Mouse (Mus musculus): Measurements from ENCODE around the gene Arhgap9.

The Arhgap9 gene

GRCm38 (mm10) chr10:127350594-127351284 lies 29.0 kb downstream of the Arhgap9 start:
- DNase-seq: peak; percentile 86

DNA sequence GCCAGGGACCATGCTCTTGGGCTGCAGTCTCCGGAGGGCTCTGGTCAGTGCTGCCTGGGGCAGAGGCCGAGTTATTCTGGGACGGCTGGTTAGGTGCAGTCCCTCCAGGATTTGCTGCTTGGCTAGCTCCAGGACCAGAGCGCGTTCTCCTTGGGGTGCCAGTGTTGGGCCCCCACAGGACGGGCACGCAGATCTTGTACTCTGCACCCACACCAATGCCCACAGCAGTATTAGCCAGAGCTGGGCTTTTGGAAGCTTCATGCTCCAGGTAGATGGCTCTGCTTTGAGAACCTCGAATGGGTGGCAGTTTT lies 29.5 kb downstream of the Arhgap9 start:
- DNase-seq: no peak

GRCm38 (mm10) chr10:127351719-127352118 lies 30.0 kb downstream of the Arhgap9 start:
- no peak for DNase-seq

DNA sequence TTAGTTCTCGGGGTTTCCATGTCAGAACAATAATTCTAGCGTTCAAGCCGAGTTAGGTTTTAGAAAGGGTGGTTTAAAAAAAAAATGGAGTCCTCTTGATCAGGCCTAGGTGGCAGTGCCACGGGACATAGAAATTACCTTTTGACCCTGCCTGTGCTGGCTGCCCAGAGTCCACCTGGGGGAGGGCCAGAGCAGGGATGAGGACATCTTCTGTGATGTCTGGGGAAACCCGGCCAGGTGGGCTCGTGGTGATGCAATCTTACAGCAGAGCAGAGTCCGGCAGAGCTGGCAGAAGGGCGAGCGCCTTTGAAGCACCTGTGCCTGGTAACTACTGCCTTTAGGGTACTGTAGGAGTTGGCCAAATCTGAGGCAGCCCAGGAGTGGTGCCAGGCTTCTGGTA lies 30.4 kb downstream of the Arhgap9 start:
- DNase-seq: no peak

DNA sequence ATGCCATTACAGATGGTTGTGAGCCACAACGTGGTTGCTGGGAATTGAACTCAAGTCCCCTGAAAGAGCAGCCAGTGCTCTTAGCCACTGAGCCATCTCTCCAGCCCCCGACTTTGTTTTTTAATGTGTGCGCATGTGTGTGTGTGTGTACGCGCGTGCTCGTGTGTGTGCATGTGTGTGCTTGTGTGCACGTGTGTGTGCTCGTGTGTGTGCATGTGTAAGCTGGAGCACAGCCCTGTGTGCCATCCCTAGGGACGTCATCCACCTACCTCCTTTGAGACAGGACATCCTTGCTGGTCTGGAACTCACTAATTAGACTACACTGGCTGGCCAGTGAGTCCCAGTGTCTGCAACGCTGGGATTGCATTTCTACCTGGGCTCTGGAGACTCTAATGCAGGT lies 31.0 kb downstream of the Arhgap9 start:
- DNase-seq: no peak

DNA sequence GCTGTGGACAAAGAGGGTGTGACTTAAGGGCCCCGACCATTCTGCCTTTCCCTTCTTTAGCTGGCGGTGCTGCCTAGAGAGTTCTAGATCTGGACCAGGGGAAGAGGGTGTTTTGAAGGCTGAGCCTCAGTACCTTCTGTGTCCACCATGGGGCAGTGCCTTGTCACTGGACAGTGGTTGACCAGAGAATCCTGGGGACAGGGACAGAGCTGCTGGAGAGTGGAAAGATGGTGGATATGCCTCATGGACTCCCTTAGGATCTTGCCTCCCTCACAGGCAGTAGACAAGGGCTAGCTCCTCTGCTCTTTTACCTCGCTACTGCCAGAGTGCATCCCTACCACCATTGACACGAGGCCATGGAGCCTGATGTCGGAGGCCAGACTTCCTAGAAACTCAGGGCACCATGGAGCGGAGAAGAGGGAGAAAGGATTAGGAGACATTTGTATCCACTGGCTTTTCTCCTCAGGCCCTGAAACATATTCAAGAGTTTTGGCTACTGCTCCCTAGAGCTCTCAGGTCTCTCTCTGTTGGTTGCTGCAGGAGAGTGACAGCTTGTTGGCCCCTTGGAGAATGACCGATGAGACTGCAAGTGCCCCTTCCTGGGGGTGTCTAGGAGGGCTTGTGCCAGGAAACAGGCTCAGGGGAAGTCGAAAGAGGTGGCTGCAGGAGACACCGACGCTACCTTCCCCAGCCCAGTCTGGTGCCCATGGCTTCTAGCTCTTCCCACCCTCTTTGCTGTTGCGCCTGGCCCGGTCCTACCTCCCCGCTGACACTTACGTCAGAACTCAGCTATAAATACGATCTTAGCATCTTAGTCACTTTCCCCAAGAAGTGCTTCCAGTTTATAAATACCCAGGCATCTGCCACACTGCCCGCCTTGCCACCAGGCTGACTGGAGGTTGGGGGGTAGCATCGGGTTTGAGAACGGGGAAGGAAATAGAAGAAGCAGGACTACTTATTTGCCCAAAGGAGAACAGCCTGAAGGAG lies 32.4 kb downstream of the Arhgap9 start, which contains the start of gene Inhbe:
Gene Inhbe, minus strand, starts transcription at position 503 of the 987 bp plus-strand sequence.
- DNase-seq: peak; percentile 26

DNA sequence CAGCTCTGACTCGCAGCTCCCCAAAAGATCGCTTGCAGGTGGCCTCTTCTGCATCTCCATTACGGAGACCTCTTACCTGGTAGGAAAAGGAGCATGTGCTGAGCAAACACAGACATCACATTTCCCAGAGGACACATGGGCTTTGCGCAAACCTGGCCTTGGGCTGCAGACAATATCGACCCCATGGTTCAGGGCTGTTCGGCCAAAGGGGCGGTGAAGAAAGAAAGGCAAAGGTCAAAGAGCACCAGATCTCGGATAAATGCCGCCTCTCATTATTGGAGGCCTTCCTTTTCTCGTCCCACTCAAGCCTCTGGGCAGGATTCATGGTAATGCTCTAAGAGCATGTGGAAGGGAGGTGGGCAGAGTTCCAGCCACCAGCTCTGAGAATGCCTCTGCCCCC lies 33.6 kb downstream of the Arhgap9 start:
- DNase-seq: no peak

GRCm38 (mm10) chr10:127360714-127361113 lies 39.0 kb downstream of the Arhgap9 start:
- DNase-seq: no peak

DNA sequence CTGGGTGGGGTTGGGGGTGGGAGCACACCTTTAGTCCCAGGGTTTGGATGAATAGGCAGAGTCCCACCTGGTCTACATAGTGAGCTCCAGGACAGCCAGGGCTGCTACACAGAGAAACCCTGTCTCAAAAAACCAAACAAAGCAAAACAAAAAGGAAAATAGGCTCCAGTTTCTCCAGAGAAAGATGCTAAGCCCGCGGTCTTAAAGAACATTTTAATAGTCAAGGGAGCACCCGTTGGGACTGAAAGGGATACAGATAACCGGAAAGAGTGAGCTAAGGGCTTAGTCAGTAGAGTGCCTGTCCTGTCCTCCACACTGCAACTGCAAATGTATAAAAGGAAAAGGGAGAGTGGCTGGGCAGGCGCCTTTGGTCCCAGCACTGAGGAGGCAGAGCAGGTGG lies 45.4 kb downstream of the Arhgap9 start:
- no peak for DNase-seq

DNA sequence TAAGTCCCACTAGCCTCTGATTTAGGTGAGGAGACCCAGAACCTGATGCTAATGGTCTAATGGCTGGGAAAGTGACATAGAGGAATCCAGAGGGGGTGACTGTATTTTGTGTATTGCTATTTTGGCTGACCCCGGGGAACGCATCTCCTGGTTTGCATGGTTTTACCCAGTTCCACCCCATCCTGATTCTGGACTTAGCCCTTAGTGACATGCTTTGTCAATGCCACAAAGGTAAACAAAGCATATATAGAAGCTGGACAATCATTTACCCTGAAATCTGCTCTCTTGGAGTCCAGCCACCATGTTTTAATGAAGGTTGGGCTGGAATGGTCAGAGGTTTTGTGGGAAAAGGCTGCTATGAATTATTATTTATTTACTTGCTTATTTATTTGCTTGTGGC lies 46.5 kb downstream of the Arhgap9 start:
- DNase-seq: no peak

DNA sequence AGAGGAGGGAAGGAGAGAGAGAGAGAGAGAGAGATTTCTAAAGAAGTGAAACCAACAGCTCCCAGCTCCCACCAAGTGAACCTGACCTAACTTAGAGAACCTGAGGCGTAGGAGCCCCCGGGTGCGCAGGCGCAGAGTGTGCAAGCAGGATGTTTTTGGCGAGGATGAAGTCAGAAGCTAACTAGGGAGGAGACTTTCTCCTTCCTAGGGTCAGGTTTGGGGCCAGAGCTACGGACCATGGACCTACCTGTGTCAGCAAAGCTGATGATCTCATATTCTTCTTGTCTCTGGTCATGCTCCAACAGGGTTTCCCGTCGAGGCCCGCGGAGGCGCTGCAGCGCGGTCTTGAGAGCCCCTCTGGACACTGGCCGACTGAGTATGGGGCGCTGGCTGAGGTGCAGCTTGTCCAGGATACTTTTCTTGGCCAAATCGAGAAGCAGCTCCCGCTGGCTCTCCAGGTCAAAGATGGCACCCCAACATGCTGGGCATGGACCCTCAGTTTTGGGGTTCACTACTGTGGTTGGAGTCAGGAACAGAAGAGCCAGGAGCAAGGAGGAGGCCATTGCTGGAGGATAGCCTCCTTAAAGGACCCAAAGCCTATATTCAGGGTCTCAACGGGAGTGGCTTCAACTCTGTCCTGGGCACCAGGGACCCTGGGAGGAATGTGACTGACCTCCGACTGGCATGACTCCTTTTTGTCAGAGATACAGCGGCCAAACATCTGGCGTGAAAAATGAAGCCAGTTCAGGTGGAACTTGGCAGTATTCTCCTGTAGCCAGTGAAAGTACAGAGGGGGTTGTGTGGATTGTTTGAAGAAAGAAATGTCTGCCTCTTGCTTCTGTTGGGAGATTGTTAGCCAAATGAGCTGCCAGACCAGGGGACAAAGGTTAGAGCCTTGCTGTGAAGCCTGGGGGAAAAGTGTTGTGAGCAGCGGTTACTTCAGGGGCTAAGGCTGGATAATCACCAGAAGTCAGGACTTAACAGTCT lies 48.4 kb downstream of the Arhgap9 start, which contains the start of gene Inhbc:
Gene Inhbc, minus strand, starts transcription at position 598 of the 987 bp plus-strand sequence.
- no peak for DNase-seq

DNA sequence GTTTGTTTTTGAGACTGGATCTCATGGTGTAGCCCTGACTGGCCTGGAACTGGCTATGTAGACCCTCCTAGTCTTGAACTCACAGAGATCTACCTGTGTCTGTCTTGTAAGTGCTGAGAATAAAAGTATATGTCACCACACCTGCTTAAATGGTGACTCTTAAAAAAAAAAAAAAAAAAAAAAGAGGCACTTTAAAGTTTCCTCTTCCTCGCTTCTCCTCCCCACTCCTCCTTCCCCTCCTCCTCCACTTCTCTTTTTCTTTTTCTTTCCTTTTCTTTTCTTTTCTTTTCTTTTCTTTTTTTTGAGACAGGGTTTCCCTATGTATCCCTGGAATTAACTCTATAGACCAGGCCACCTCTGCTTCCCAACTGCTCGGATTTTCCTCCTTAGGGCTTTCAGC lies 49.3 kb downstream of the Arhgap9 start:
- DNase-seq: no peak

GRCm38 (mm10) chr10:127377700-127378099 lies 55.9 kb downstream of the Arhgap9 start:
- no peak for DNase-seq

All from embryo, embryonic 11 days (tissue).